Mouse (Mus musculus) monocyte, adult 5-6 weeks (primary cell): ENCODE data around the gene Med26. TPM values are rescaled to one million over a fixed set of nuclear protein-coding genes. Genes with fewer than 3 reads are reported as not detected.

Experiments
- ATAC-seq: fragments of 153-309, 156-312 bp; replicated peaks from 2 replicates; pipeline ENCODE4 v1.8.0; 2017; ENCODE audit warnings: mild to moderate bottlenecking; ENCODE audit not compliant: low TSS enrichment, insufficient number of reproducible peaks, severe bottlenecking, poor library complexity, low FRiP score
- total RNA-seq: library from RNA; stranded (forward); fragments of 200-1000, 200-491, 200-594 nt; gene quantifications from 3 replicates; pipeline ENCODE4 v1.2.3, GENCODE M21; 2017

Gene Med26
- 4.2 to 8.0 TPM (median 4.8 TPM) in 3 replicates for total RNA-seq

GRCm38 (mm10) chr8:72547802-72548643 is at the start of gene Med26:
TSS of gene Med26 (minus strand) at chr8:72548270.
- ATAC-seq, result peak; percentile 96

GRCm38 (mm10) chr8:72590198-72590597 is 42.1 kb upstream of the Med26 start:
- ATAC-seq, result no peak

GRCm38 (mm10) chr8:72589286-72589685 is 41.2 kb upstream of the Med26 start:
- ATAC-seq, result no peak

- ATAC-seq, result no peak
Observed at GRCm38 (mm10) chr8:72588865-72589264, 40.8 kb upstream of the Med26 start.

- ATAC-seq, result no peak
Observed at GRCm38 (mm10) chr8:72587806-72588205, 39.7 kb upstream of the Med26 start.

GRCm38 (mm10) chr8:72584390-72584789 is 36.3 kb upstream of the Med26 start:
- ATAC-seq, result no peak

GRCm38 (mm10) chr8:72583056-72583771 is 35.1 kb upstream of the Med26 start:
- peak; percentile 85 for ATAC-seq

GRCm38 (mm10) chr8:72579374-72579773 is 31.3 kb upstream of the Med26 start:
- ATAC-seq, result no peak

- ATAC-seq, result no peak
Observed at GRCm38 (mm10) chr8:72577941-72578340, 29.9 kb upstream of the Med26 start.

GRCm38 (mm10) chr8:72577266-72577665 is 29.2 kb upstream of the Med26 start:
- ATAC-seq, result no peak

- ATAC-seq, result no peak
Observed at GRCm38 (mm10) chr8:72575915-72576314, 27.8 kb upstream of the Med26 start.

- no peak for ATAC-seq
Observed at GRCm38 (mm10) chr8:72573450-72573849, 25.4 kb upstream of the Med26 start.

GRCm38 (mm10) chr8:72572507-72572906 is 24.4 kb upstream of the Med26 start:
- no peak for ATAC-seq

GRCm38 (mm10) chr8:72571611-72572473 is 23.8 kb upstream of the Med26 start, which contains the start of gene Tmem38a:
TSS of gene Tmem38a (plus strand) at chr8:72572055.
- 0 out of 2 replicates have a peak, but pooled peaks have one; percentile 3 for ATAC-seq

- ATAC-seq, result peak; percentile 92
Observed at GRCm38 (mm10) chr8:72570633-72571610, 22.9 kb upstream of the Med26 start, which contains the start of gene Smim7. TSS of gene Smim7 (minus strand) at chr8:72571088.

- ATAC-seq, result no peak
Observed at GRCm38 (mm10) chr8:72565970-72566369, 17.9 kb upstream of the Med26 start.

GRCm38 (mm10) chr8:72561111-72561689 is 13.1 kb upstream of the Med26 start:
- ATAC-seq, result no peak
